Mouse (Mus musculus): ENCODE results near the gene Lkaaear1.

DNA sequence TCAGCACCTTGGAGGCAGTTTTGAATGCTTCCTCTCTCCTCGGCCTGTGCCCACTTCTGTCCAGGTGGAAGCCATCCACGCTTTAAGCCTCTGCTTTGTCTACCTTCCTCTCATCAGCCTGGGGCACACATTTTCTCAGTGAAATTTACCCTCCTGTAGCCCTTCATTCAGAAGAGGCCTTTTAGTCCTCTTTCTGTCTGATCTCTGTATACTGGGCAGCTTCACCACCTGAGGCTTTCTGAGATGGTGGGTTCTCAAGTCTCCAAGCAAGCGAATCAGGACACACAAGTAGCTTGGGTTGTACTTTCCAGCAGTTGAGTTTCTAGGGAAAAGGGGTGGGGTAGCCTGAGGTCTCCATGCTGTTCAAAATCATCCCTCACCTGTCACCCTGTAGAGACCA is 5.9 kb downstream of the Lkaaear1 start:
- no peak for TF ChIP-seq CTCF (conservative IDR thresholded peaks at IDR 0.05; ENCODE audit: insufficient read depth, insufficient read length, low read depth, low read length)
- TF ChIP-seq POLR2A (IDR thresholded peaks at IDR 0.05; ENCODE audit: low read depth, low read length) = no peak

Data from kidney, adult 2 months (tissue).